Mouse (Mus musculus): ENCODE results near the gene Fam181a.

- TF ChIP-seq CTCF (IDR thresholded peaks at IDR 0.05) (no peak), EP300 (IDR thresholded peaks at IDR 0.05) (no peak)
These were observed 20.7 kb downstream of the Fam181a start for GRCm38 (mm10) chr12:103331491-103331890.
